Mouse (Mus musculus) adrenal gland, adult 18-20 months (tissue): ENCODE results near the gene Usp20. TPM values are rescaled to one million over a fixed set of nuclear protein-coding genes. Genes with fewer than 3 reads are reported as not detected.

ENCODE experiments used
- DNase-seq, 2 experiments: peaks; one replicate each; pipeline ENCODE4 v3.0.0; 2021 to 2022; ENCODE audit warnings: low spot score in 2 of 2
- total RNA-seq, 2 experiments: library from RNA; stranded (reverse); gene quantifications; 1 replicate in 1 of 2; 2 replicates in 1 of 2; pipeline ENCODE4 v1.2.3; 2021

Gene Usp20
- total RNA-seq, 2 experiments from 2014 or later: 23.7 to 29.7 TPM

GRCm38 (mm10) chr2:30985111-30986020 is 3.3 kb downstream of the Usp20 start:
- DNase-seq: peak; percentile 71 to 83

- DNase-seq: peak in 1 of 2 experiments; percentile 37
These were observed 8.1 kb downstream of the Usp20 start for GRCm38 (mm10) chr2:30990221-30990620.

- DNase-seq: no peak
These were observed 12.8 kb downstream of the Usp20 start for GRCm38 (mm10) chr2:30994853-30995252.

- DNase-seq: no peak
These were observed 13.4 kb downstream of the Usp20 start for GRCm38 (mm10) chr2:30995432-30995996.

- DNase-seq: no peak
These were observed 16.6 kb downstream of the Usp20 start for GRCm38 (mm10) chr2:30998443-30999260.

- DNase-seq: no peak
These were observed 20.8 kb downstream of the Usp20 start for GRCm38 (mm10) chr2:31002857-31003256.

- DNase-seq: no peak
These were observed 23.4 kb downstream of the Usp20 start for GRCm38 (mm10) chr2:31005453-31005852.

- DNase-seq: no peak
These were observed 24.4 kb downstream of the Usp20 start for GRCm38 (mm10) chr2:31006434-31006833.

GRCm38 (mm10) chr2:31007208-31007607 is 25.1 kb downstream of the Usp20 start:
- no peak for DNase-seq

- no peak for DNase-seq
These were observed 31.5 kb downstream of the Usp20 start for GRCm38 (mm10) chr2:31013371-31014120.

GRCm38 (mm10) chr2:31017625-31018317 is 35.7 kb downstream of the Usp20 start:
- DNase-seq: no peak

GRCm38 (mm10) chr2:31018519-31018918 is 36.4 kb downstream of the Usp20 start:
- DNase-seq: no peak

- DNase-seq: no peak
These were observed 36.9 kb downstream of the Usp20 start for GRCm38 (mm10) chr2:31019011-31019410.

GRCm38 (mm10) chr2:31020202-31020601 is 38.1 kb downstream of the Usp20 start:
- DNase-seq: no peak

- no peak for DNase-seq
These were observed 41.9 kb downstream of the Usp20 start for GRCm38 (mm10) chr2:31023940-31024339.

GRCm38 (mm10) chr2:31024618-31025370 is 42.7 kb downstream of the Usp20 start:
- peak; percentile 61 to 67 for DNase-seq

- no peak for DNase-seq
These were observed 43.4 kb downstream of the Usp20 start for GRCm38 (mm10) chr2:31025458-31025857.

- DNase-seq: no peak
These were observed 44.6 kb downstream of the Usp20 start for GRCm38 (mm10) chr2:31026642-31027041.

GRCm38 (mm10) chr2:31031972-31032371 is 49.9 kb downstream of the Usp20 start:
- no peak for DNase-seq
